Mouse (Mus musculus): ENCODE results near the gene Col4a2.

Col4a2 gene

GRCm38 (mm10) chr8:11323681-11324080 lies 11.1 kb downstream of the Col4a2 start:
- peak; percentile 46 for DNase-seq (ENCODE audit: low spot score)

GRCm38 (mm10) chr8:11324801-11325395 lies 12.3 kb downstream of the Col4a2 start:
- DNase-seq (ENCODE audit: low spot score) = no peak

- DNase-seq (ENCODE audit: low spot score) = no peak
Observed at GRCm38 (mm10) chr8:11327298-11327697, 14.7 kb downstream of the Col4a2 start.

- DNase-seq (ENCODE audit: low spot score) = no peak
Observed at GRCm38 (mm10) chr8:11327722-11328417, 15.3 kb downstream of the Col4a2 start.

GRCm38 (mm10) chr8:11331561-11331960 lies 19.0 kb downstream of the Col4a2 start:
- DNase-seq (ENCODE audit: low spot score) = peak; percentile 69

DNA sequence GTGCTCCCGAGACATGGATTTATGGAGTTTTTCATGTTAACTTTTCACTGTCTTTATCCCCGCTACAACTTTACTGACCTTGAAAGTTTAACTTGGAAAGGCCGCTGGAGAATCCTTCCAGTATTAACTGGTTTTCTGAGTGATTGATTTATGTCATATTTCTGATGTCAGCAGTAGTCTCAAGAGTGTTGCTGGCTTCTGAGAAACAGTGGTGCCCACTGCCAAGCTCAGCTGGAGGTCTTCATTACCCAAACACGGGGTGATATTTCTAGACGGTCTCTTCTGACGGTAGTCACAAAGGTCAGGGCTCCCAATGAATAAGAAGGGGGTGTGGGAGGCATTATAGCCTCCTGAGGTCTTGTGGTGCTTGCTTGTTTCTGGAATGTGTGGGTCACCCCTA lies 21.1 kb downstream of the Col4a2 start:
- no peak for DNase-seq (ENCODE audit: low spot score)

- no peak for DNase-seq (ENCODE audit: low spot score)
Observed at GRCm38 (mm10) chr8:11334493-11334892, 21.9 kb downstream of the Col4a2 start.

DNA sequence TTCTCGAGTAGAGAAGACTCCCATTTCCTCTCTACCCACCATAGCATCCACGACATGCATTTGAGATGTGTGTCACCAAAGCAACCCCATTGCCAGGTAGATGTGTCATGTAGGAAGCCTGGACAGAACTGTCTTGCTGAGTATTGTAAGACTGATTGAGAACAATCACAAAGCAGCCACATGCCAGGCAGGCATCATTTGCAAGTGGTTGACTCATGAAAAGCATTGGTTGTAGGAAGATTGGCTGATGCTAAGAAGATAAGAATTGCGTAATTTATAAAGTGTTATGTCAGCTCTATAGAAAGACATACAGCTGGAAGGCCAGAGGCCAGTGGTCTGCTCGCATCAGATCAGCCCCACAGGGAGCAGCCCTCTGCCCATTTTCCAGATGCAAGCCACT lies 22.6 kb downstream of the Col4a2 start:
- no peak for DNase-seq (ENCODE audit: low spot score)

- DNase-seq (ENCODE audit: low spot score) = no peak
Observed at GRCm38 (mm10) chr8:11336346-11336745, 23.7 kb downstream of the Col4a2 start.

DNA sequence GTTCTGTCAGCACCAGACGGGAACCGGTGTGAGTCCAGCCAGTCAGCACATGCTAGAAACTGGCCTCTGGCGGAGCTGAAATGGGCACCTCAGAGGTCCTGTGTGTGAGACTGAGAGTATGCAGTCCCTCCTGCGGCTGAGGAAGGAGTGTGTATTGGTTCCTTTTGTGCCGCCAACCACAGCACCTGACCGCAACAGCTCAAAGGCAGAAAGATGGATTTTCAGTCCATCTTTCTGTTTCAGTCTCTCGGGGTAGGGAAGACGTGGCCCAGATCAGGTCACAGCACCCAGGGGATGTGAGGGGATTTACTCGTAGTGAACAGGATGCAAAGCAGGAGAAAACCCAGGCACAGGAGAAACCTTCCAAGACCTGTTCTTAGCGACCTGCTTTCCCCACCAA lies 25.0 kb downstream of the Col4a2 start:
- DNase-seq (ENCODE audit: low spot score) = no peak

GRCm38 (mm10) chr8:11338507-11338906 lies 25.9 kb downstream of the Col4a2 start:
- DNase-seq (ENCODE audit: low spot score) = no peak

DNA sequence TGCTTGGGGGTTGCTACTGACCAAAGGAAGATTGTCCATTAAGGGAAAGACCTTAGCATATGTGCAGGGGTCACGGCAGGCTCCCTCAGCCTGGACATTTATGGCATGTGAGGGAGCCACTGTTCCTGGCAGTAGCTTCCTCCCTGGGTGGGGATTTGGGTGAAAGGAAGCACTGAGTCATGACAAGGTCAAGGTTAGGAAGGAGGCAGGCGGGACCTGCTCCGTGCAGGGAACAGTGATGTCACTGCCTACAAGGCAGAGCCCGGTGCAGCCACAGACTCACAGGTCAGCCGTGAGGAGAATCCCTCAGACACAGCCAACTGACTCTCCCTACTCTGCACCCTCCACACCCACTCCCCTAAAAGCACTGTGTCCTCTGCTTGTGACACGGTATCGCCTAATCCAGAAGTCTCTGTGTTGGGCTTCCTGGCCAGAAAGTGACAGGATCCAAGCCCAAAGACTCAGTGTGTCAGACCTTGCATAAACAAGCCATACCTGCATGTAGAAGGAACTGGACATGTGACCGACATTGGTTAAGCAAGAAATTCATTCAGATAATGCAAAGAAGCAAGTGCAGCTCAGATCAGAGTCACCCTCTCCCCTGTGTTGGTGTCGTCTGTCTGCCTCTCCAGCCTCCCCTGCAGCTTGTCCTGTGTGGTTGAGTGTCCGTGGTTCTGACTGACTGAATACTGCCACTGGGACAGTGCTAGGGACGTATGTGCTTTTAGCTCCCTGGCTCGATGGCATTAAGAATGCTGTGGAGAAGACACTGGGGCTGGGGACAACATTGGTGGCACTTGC lies 27.9 kb downstream of the Col4a2 start:
- DNase-seq (ENCODE audit: low spot score) = no peak

DNA sequence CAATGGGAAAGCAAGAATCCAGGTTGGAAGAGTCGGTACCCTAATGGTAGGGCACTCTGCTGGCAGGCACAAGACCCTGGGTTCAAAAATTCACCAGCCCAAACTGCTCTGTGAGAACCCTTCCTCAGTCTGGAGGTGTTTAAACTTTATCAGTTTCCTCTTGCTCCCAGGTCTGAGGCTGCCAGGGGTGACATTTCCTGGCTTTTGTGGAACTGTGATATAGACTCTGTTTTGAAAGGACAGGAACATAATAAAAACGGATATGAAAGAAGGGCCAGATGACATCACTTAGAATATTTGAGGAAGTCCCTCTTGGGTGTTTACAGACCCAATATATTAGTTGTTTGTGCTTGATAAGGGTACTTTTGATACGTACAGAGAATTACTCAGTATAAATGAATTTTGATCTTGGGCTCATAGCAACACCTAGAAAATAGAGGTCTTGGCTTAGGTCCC lies 28.5 kb downstream of the Col4a2 start:
- no peak for DNase-seq (ENCODE audit: low spot score)

DNA sequence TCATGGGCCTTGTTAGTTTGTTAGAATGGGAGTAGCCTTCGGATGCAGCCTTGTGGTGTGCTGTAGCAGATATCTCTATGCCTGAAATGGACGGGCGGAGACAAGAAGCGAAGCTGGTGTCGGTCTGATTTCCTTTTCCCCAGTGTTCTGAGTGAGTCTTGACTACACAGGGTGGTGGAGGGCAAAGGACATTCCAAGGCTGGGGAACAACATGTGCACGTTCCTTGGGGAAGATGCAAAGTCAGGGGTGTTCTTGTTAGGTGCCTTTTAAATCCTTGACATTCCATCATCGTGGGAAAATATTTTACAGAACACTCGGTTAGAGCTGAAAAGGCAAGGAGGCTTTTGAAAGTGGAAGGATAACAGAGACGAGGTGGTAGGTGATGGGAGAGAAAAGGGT lies 31.9 kb downstream of the Col4a2 start:
- no peak for DNase-seq (ENCODE audit: low spot score)

- DNase-seq (ENCODE audit: low spot score) = peak; percentile 70
Observed at GRCm38 (mm10) chr8:11346225-11346624, 33.6 kb downstream of the Col4a2 start.

DNA sequence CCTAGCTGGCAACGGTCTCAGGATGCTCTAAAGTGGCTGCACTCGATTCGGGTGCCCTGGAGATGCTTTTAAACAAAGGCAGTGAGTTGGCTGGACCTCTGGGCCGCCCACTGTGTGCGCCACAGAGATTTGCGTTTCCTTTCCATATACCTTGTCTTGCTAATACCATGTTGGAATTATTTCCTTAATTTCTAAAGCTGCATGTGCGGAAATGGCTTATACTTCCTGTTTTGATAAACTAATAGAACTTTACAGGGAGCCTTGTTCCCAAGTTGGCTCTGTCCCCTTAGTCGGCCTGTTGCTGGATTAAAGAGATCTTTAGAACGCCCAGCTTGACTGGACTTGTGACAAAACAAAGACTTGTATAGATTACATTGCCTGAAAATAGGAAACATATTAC lies 35.1 kb downstream of the Col4a2 start:
- DNase-seq (ENCODE audit: low spot score) = no peak

GRCm38 (mm10) chr8:11348622-11349021 lies 36.0 kb downstream of the Col4a2 start:
- DNase-seq (ENCODE audit: low spot score) = no peak

- no peak for DNase-seq (ENCODE audit: low spot score)
Observed at GRCm38 (mm10) chr8:11351355-11351754, 38.8 kb downstream of the Col4a2 start.

DNA sequence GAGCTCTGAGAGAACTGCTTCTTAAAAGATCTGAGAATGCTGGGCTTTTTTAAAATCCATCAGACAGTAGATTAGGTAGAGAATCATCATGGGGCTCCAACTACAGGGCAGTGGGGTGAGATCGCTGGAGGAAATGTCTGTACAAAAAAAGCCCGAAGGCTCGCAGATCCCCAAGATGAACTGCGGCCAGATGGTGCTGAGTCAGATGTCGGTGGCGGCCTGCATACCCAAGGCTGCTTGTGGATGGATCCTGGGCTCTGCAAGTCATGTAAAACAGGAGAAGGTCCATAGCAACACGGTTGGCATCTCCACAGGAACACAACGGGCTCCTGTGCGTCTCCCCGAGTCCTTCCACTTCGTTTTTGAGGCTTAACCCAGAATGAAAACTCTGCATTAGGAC lies 39.9 kb downstream of the Col4a2 start:
- no peak for DNase-seq (ENCODE audit: low spot score)

DNA sequence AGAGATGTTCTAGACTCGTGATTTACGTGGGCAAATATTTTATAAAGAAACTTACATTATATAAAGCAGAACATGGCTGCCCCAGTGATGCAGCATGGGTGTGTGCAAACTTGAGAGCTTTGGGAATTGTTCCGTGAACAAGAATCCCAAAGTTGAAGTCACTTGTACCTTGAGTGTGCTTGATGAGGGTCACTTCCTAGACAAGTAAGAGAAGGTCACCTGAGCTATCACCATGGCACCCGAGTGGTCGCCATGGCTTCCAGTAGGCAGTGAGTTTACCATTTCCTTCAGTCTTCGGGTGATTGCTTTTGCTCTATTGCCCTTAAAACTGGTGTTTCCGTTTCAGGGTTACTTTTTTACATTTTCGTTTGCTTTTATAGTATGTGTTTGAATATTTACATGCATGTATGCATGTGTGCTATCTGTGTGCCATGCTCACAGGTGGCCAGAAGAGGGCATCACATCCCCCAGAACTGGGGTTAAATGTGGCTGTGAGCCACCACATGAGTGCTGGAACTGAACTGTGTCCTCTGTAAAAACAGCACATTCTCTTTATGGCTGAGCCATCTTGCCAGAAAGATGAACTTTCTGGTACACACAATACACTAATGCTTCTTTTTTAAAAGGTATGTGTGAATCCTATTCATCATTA lies 42.3 kb downstream of the Col4a2 start:
- DNase-seq (ENCODE audit: low spot score) = no peak

DNA sequence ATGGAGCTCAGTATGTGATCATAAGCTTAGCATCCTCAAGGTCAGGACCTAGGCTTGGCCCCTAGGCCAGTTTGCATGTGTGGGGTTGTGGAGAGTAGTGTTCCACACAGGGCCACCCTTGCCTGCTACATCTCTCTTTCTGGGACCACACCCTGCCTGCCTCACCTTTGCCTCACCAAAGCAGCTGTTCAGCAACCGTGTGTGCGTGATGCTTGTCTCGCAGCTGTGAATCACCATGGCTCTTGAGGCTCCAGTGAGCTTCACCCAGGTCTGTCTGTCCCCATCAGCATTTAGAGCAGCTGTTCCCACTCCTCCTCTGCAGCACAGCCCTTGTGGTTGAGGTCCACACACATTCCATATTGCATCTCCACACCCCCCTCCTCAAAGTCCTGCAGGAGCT lies 43.3 kb downstream of the Col4a2 start:
- no peak for DNase-seq (ENCODE audit: low spot score)

DNA sequence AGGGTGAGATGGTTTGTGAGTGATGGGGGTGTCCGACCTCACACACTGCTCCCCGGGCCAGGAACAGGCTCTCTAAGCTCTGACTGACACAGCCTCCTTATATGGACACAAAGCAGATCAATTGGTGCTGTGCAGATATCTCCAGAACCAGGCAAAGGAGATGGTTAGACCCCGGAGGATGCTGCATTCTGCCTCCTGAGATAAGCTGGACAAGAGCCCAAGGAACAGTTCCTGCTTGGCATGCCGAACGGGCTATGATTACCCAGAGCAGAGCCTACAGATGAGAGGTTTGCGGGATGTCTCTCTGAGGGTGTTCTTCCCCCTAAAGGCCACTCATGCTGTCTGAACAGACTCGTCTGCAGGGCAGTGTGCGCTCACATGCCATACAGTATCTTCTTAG lies 44.2 kb downstream of the Col4a2 start:
- DNase-seq (ENCODE audit: low spot score) = no peak

Measured in yolk sac, embryonic 10.5 days (tissue).